Mouse (Mus musculus): Measurements from ENCODE around the gene Mapkap1. TPM values are rescaled to one million over a fixed set of nuclear protein-coding genes. Genes with fewer than 3 reads are reported as not detected.

Mapkap1 gene
- total and polyA plus RNA-seq, 2 experiments from 2014 or later, result 90.4 to 153 TPM

DNA sequence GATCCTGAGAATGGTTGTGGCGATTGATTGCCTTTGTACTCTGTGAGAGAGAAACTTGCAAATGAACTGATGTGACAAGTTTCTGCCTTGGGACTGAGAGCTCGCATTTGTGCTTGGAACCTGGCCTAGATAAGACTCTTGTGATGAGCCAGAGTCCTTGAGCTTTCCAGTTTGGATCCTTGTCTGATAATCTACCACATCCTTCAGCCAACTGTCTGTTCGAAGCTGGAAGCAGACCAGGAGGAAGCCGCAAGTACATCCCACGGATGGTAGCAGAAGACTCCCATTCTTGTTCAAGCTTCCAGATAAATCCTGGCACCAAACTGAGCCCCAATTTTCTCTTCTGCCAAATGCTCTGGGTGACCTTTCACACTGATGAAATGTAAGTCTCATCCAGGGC, 162.6 kb downstream of the Mapkap1 start:
- TF ChIP-seq CTCF (IDR thresholded peaks at IDR 0.05; ENCODE audit: low read depth), result no peak

DNA sequence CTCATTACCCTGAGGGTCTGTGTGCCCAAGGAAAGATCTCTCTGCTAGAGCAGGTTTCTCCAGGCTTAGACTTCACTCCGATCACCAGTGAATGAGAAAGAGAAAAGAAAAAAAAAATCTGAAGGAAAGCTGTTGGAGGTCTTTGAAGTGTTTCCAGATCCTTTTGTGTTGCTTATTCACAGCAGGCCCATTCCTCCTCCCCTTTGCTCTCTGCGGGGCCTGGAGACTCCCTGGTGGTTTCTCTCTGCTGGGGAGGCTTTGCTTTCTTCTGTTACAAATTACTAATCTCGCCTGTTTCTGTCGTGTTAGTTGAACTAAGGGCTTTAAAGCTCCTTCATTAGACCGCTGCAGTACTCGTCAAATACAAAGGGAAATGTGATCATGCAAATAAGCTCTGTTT, 163.8 kb downstream of the Mapkap1 start:
- Histone ChIP-seq H3K9ac (replicated peaks; ENCODE audit: low read length) (no peak overlapping the region), H3K4me2 (ENCODE audit: low read depth, low read length) (no peak overlapping the region), H3K4me3 (ENCODE audit: low read length) (no peak overlapping the region), H3K9me3 (ENCODE audit: low read length) (no peaks in the 10 kb centered on the region), H3K27me3 (ENCODE audit: insufficient read depth, low read length) (no peaks in the 10 kb centered on the region), H3K27ac (peak overlapping the region; percentile 36; the same call in 1 of the 2 replicates), H3K4me1 (ENCODE audit: insufficient read depth, low read length) (peaks cover 18% of the 10 kb centered on the region), H3K36me3 (ENCODE audit: insufficient read depth, low read length) (no peaks in the 10 kb centered on the region)
- no peak for TF ChIP-seq CTCF (IDR thresholded peaks at IDR 0.05; ENCODE audit: low read depth)
- WGBS, result 17% methylated on average over 6 of the region's 6 CpGs
- DNase-seq (ENCODE audit: low spot score) (peak; percentile 39), ATAC-seq (no peak)

More for the DNA sequence above, 162.6 kb downstream of the Mapkap1 start:
- 52% methylated on average over 5 of the region's 5 CpGs for WGBS
- Histone ChIP-seq H3K4me1 (ENCODE audit: insufficient read depth, low read length) (peaks cover 18% of the 10 kb centered on the region), H3K36me3 (ENCODE audit: insufficient read depth, low read length) (no peaks in the 10 kb centered on the region), H3K27ac (no peak overlapping the region), H3K9me3 (ENCODE audit: low read length) (no peaks in the 10 kb centered on the region), H3K9ac (replicated peaks; ENCODE audit: low read length) (no peak overlapping the region), H3K27me3 (ENCODE audit: insufficient read depth, low read length) (no peaks in the 10 kb centered on the region), H3K4me3 (ENCODE audit: low read length) (no peak overlapping the region), H3K4me2 (ENCODE audit: low read depth, low read length) (no peak overlapping the region)
- no peak for DNase-seq (ENCODE audit: low spot score)
- no peak for ATAC-seq

DNA sequence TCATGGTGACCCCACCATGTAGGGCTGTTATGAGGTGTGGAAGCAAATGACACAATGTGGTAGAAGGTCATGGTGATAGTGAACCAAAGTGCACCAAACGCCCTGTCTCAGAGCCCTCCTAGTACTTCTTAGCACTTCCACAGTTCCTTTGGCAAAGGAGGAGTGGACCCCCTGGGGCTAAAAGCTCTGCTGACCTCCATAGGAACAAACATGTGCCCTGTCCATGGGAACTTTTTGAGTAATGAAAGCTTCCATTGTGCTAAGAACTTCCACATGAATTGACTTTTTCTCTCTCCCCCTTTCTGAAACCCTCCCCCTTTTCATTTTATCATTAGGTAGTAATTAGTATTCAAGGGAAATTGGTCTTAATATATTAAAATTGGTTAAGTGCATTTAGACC, 164.5 kb downstream of the Mapkap1 start:
- peaks cover 16% of the 10 kb centered on the region for H3K4me1 ChIP-seq (ENCODE audit: insufficient read depth, low read length)
- no peak overlapping the region for H3K27ac ChIP-seq
- H3K4me2 ChIP-seq (ENCODE audit: low read depth, low read length), result no peak overlapping the region
- no peak overlapping the region for H3K4me3 ChIP-seq (ENCODE audit: low read length)
- TF ChIP-seq CTCF (IDR thresholded peaks at IDR 0.05; ENCODE audit: low read depth), result no peak
- H3K9ac ChIP-seq (replicated peaks; ENCODE audit: low read length), result no peak overlapping the region
- H3K36me3 ChIP-seq (ENCODE audit: insufficient read depth, low read length), result no peaks in the 10 kb centered on the region
- no peaks in the 10 kb centered on the region for H3K9me3 ChIP-seq (ENCODE audit: low read length)
- DNase-seq (ENCODE audit: low spot score), result no peak
- 23% methylated on average over 1 of the region's 1 CpGs for WGBS
- ATAC-seq, result no peak
- H3K27me3 ChIP-seq (ENCODE audit: insufficient read depth, low read length), result no peaks in the 10 kb centered on the region

DNA sequence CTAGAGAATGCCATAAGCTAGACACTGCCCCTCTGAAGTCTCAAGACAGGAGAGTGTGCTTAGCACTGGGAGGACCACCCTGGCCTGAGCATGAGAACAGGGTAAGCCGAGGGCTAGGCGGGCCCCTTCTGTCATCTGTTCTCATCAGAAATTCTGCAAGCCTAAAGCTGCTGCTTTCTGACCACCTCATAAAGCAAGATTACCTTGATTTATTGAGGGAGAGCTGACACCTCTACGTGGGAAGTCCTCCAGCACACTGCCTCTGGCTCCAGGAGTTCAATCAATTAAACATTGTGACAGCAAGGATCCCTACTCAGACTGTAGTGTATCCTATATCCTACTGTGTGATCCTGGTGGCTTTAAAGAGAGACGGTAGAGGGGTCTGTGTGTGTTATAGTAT, 166.5 kb downstream of the Mapkap1 start:
- DNase-seq (ENCODE audit: low spot score), result no peak
- H3K27ac ChIP-seq, result no peak overlapping the region
- 64% methylated on average over 4 of the region's 4 CpGs for WGBS
- H3K9me3 ChIP-seq (ENCODE audit: low read length), result no peaks in the 10 kb centered on the region
- H3K27me3 ChIP-seq (ENCODE audit: insufficient read depth, low read length), result no peaks in the 10 kb centered on the region
- no peak for ATAC-seq
- H3K4me2 ChIP-seq (ENCODE audit: low read depth, low read length), result no peak overlapping the region
- H3K9ac ChIP-seq (replicated peaks; ENCODE audit: low read length), result no peak overlapping the region
- peaks cover 16% of the 10 kb centered on the region for H3K4me1 ChIP-seq (ENCODE audit: insufficient read depth, low read length)
- H3K4me3 ChIP-seq (ENCODE audit: low read length), result no peak overlapping the region
- no peaks in the 10 kb centered on the region for H3K36me3 ChIP-seq (ENCODE audit: insufficient read depth, low read length)
- TF ChIP-seq CTCF (IDR thresholded peaks at IDR 0.05; ENCODE audit: low read depth), result no peak

DNA sequence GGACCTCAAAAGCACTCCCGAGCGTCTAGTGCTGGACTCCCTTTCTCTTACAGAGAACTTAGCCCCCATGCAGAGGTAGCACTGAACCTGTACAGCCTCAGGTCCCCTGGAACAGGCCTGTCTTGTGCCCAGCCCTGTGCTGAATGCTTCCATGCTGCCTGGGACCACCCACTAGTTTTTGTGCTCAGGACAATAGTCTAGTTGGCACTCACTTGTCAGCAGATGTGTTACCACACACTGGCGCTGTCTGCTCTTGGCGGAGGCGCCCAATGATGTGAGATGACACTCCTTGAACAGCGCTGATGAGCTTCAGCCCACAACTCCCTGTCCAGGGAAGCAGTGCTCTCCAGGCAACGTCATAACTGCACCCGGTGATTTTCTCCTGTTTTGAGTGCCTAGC, 182.0 kb downstream of the Mapkap1 start:
- 53% methylated on average over 8 of the region's 8 CpGs for WGBS
- H3K4me1 ChIP-seq (ENCODE audit: insufficient read depth, low read length), result no peaks in the 10 kb centered on the region
- H3K27ac ChIP-seq, result no peak overlapping the region
- H3K27me3 ChIP-seq (ENCODE audit: insufficient read depth, low read length), result no peaks in the 10 kb centered on the region
- peaks cover 5% of the 10 kb centered on the region; the same call in 1 of the 2 replicates for H3K36me3 ChIP-seq (ENCODE audit: insufficient read depth, low read length)
- no peak for DNase-seq (ENCODE audit: low spot score)
- H3K4me3 ChIP-seq (ENCODE audit: low read length), result no peak overlapping the region
- H3K9me3 ChIP-seq (ENCODE audit: low read length), result no peaks in the 10 kb centered on the region
- H3K9ac ChIP-seq (replicated peaks; ENCODE audit: low read length), result no peak overlapping the region
- no peak for TF ChIP-seq CTCF (IDR thresholded peaks at IDR 0.05; ENCODE audit: low read depth)
- peak; percentile 67 for ATAC-seq
- no peak overlapping the region for H3K4me2 ChIP-seq (ENCODE audit: low read depth, low read length)

DNA sequence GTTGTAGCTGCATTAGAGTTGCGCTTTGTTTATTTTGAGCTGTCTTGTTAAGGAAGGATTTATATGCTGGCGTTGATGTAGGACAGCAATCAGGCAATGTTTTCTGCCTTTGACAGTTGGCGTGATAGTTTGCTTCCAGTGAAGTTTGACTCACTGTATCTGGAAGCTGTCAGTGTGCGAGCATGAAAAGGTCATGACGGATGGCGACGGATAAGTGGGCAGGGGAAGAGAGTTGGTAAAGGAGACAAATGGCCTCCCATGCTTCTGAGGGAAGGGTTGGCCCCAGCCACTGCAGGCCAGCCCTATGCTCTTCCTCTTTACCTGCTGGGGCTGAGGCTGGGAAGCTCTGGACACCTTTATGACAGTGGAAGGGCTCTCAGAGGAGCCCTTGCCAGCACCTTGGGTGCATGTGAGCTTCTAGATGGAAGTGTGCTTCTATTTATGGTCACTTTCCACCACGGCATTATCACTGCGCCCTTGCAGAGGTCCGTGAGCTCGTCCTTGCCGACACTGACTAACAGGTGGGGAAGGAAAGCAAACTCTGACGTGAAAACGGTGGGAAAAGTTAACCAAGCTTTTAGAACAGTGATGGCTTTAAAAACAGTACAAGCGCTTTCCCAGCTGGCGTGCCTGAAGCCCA, 185.3 kb downstream of the Mapkap1 start:
- H3K4me2 ChIP-seq (ENCODE audit: low read depth, low read length), result no peak overlapping the region
- no peaks in the 10 kb centered on the region for H3K4me1 ChIP-seq (ENCODE audit: insufficient read depth, low read length)
- no peaks in the 10 kb centered on the region for H3K27me3 ChIP-seq (ENCODE audit: insufficient read depth, low read length)
- no peak overlapping the region for H3K27ac ChIP-seq
- 85% methylated on average over 16 of the region's 16 CpGs for WGBS
- H3K4me3 ChIP-seq (ENCODE audit: low read length), result no peak overlapping the region
- TF ChIP-seq CTCF (IDR thresholded peaks at IDR 0.05; ENCODE audit: low read depth), result no peak
- H3K9ac ChIP-seq (replicated peaks; ENCODE audit: low read length), result no peak overlapping the region
- H3K9me3 ChIP-seq (ENCODE audit: low read length), result no peaks in the 10 kb centered on the region
- DNase-seq (ENCODE audit: low spot score) (no peak), ATAC-seq (no peak)
- no peaks in the 10 kb centered on the region for H3K36me3 ChIP-seq (ENCODE audit: insufficient read depth, low read length)

DNA sequence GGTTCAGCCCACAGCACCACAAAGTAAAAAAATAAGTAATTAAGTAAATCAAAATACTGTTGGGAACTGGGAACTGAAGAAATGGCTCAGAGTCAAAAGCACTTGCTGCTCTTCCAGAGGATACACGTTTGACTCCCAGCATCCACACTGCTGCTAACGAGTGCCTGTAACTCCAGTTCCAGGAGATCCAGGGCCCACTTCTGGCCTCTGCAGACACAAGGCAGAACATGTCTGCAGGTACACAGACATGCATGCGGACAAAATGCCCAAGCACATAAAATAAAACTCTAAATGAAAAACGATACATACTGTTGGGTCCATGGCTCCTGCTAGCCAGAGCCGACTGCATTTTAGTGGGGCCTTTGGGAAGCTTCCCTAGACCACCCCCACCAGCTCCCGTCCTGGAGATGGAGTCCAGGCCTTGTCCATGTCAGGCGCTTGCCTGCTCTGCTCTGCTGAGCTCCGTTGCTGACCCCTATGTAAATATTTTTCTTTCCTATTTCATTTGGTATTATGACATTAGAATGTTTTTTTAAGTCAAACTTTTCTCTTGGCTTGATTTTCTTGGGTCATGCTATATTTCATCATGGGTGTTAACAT, 185.9 kb downstream of the Mapkap1 start:
- Histone ChIP-seq H3K27ac (no peak overlapping the region), H3K4me1 (ENCODE audit: insufficient read depth, low read length) (no peaks in the 10 kb centered on the region), H3K9ac (replicated peaks; ENCODE audit: low read length) (no peak overlapping the region), H3K27me3 (ENCODE audit: insufficient read depth, low read length) (no peaks in the 10 kb centered on the region), H3K4me3 (ENCODE audit: low read length) (no peak overlapping the region), H3K4me2 (ENCODE audit: low read depth, low read length) (no peak overlapping the region), H3K9me3 (ENCODE audit: low read length) (no peaks in the 10 kb centered on the region), H3K36me3 (ENCODE audit: insufficient read depth, low read length) (no peaks in the 10 kb centered on the region)
- DNase-seq (ENCODE audit: low spot score) (no peak), ATAC-seq (no peak)
- 84% methylated on average over 8 of the region's 8 CpGs for WGBS
- TF ChIP-seq CTCF (IDR thresholded peaks at IDR 0.05; ENCODE audit: low read depth), result no peak

Measured in hindbrain, postnatal 0 days (tissue).